Mouse (Mus musculus) kidney, postnatal 0 days (tissue): ENCODE data around the gene Igf2r. TPM values are rescaled to one million over a fixed set of nuclear protein-coding genes. Genes with fewer than 3 reads are reported as not detected.
"Not testable (repeated sequence)": the region's sequence is repeated elsewhere in the genome, so short reads cannot be mapped to it uniquely, and the experiment has no call there.

ENCODE experiments used
- ATAC-seq: fragments of 200-750 bp; cut with Nextera tagmentation; replicated peaks from 2 replicates; pipeline ENCODE4 v1.8.0; 2017; ENCODE audit warnings: low read depth, moderate number of reproducible peaks, moderate TSS enrichment, moderate library complexity; ENCODE audit not compliant: low FRiP score
- DNase-seq: peaks from one replicate; pipeline ENCODE4 v3.0.0-alpha.2; 2016; ENCODE audit warnings: low spot score
- H3K27ac ChIP-seq: fragments of 300-500 bp; sonication (generic); 2 replicates; pipeline ENCODE4 v1.5.1; 2014; ENCODE audit warnings: mild to moderate bottlenecking
- H3K27me3 ChIP-seq: fragments of 300-500 bp; sonication (generic); 2 replicates; pipeline ENCODE4 v1.6.1; 2014; ENCODE audit warnings: low read length, mixed read lengths; ENCODE audit not compliant: insufficient read depth
- H3K36me3 ChIP-seq: fragments of 300-500 bp; sonication (generic); 2 replicates; pipeline ENCODE4 v1.6.1; 2014; ENCODE audit warnings: low read length, mixed read lengths; ENCODE audit not compliant: insufficient read depth
- H3K4me1 ChIP-seq: fragments of 300-500 bp; sonication (generic); replicated peaks from 2 replicates; pipeline ENCODE4 v1.6.1; 2014; ENCODE audit warnings: antibody characterized with exemption, low read length, mixed read lengths; ENCODE audit not compliant: insufficient read depth
- H3K4me2 ChIP-seq: fragments of 300-500 bp; sonication (generic); 2 replicates; pipeline ENCODE4 v1.6.1; 2014; ENCODE audit warnings: mild to moderate bottlenecking, low read length, moderate library complexity, mixed read lengths
- H3K4me3 ChIP-seq: fragments of 300-500 bp; sonication (generic); replicated peaks from 2 replicates; pipeline ENCODE4 v1.5.1; 2014; ENCODE audit warnings: low read depth, low read length
- H3K9ac ChIP-seq: fragments of 300-500 bp; sonication (generic); 2 replicates; pipeline ENCODE4 v1.6.1; 2014; ENCODE audit warnings: low read depth, low read length
- H3K9me3 ChIP-seq: fragments of 300-500 bp; sonication (generic); replicated peaks from 2 replicates; pipeline ENCODE4 v1.6.1; 2016; ENCODE audit warnings: low read length, inconsistent platforms, mixed read lengths
- CTCF ChIP-seq: IDR thresholded peaks from 2 replicates; pipeline ENCODE4 v1.5.1; 2016; ENCODE audit warnings: antibody characterized with exemption, low read depth, mild to moderate bottlenecking, moderate library complexity
- WGBS: fragments of 180-500 bp; shearing (Covaris S2); extraction: QIAGEN DNeasy Blood & Tissue Kit; methylation state at CpG from one replicate; pipeline ENCODE4 v1.1.7; 2014; 5-methylcytosine and 5-hydroxymethylcytosine counted together
- polyA plus RNA-seq: library from polyadenylated mRNA; unstranded; fragments of >200 nt; fragmentation: Nextera tagmentation; extraction: Ambion mirVana; gene quantifications from 2 replicates; pipeline ENCODE4 v1.2.1, GENCODE M21; 2015

Igf2r gene
- polyA plus RNA-seq, 1 experiment from 2014 or later: 16.1 TPM

- TF ChIP-seq CTCF: no peak
- Histone ChIP-seq H3K4me2 (no peak overlapping the region), H3K9ac (0 out of 2 replicates have a peak overlapping the region, but pooled peaks have one; percentile 1), H3K36me3 (peaks cover 54% of the 10 kb centered on the region), H3K9me3 (no peaks in the 10 kb centered on the region), H3K27me3 (no peaks in the 10 kb centered on the region), H3K4me3 (no peak overlapping the region), H3K27ac (no peak overlapping the region), H3K4me1 (no peaks in the 10 kb centered on the region)
- ATAC-seq (no peak), DNase-seq (no peak)
- 87% methylated on average over 7 of the region's 7 CpGs for WGBS
Observed at GRCm38 (mm10) chr17:12684928-12685624, 84.4 kb downstream of the Igf2r start.

GRCm38 (mm10) chr17:12684412-12684811 lies 85.1 kb downstream of the Igf2r start:
- no peak for TF ChIP-seq CTCF
- Histone ChIP-seq H3K4me1 (no peaks in the 10 kb centered on the region), H3K27me3 (no peaks in the 10 kb centered on the region), H3K4me2 (no peak overlapping the region), H3K27ac (no peak overlapping the region), H3K9ac (no peak overlapping the region), H3K9me3 (no peaks in the 10 kb centered on the region), H3K36me3 (peaks cover 48% of the 10 kb centered on the region), H3K4me3 (no peak overlapping the region)
- no peak for DNase-seq
- ATAC-seq: no peak
- 79% methylated on average over 4 of the region's 4 CpGs for WGBS

GRCm38 (mm10) chr17:12683582-12683981 lies 85.9 kb downstream of the Igf2r start:
- no peaks in the 10 kb centered on the region for H3K4me1 ChIP-seq
- ATAC-seq (no peak), DNase-seq (no peak)
- H3K27me3 ChIP-seq: no peaks in the 10 kb centered on the region
- peaks cover 39% of the 10 kb centered on the region; the same call in 1 of the 2 replicates for H3K36me3 ChIP-seq
- TF ChIP-seq CTCF: no peak
- no peak overlapping the region for H3K27ac ChIP-seq
- H3K9me3 ChIP-seq: no peaks in the 10 kb centered on the region
- no peak overlapping the region for H3K4me2 ChIP-seq
- WGBS: 91% methylated on average over 13 of the region's 13 CpGs
- no peak overlapping the region for H3K9ac ChIP-seq
- H3K4me3 ChIP-seq: no peak overlapping the region

GRCm38 (mm10) chr17:12678261-12678660 lies 91.2 kb downstream of the Igf2r start:
- Histone ChIP-seq H3K4me2 (no peak overlapping the region), H3K4me1 (no peaks in the 10 kb centered on the region), H3K27me3 (no peaks in the 10 kb centered on the region), H3K36me3 (no peaks in the 10 kb centered on the region), H3K9me3 (no peaks in the 10 kb centered on the region), H3K27ac (0 out of 2 replicates have a peak overlapping the region, but pooled peaks have one; percentile 34), H3K4me3 (no peak overlapping the region), H3K9ac (no peak overlapping the region)
- no peak for TF ChIP-seq CTCF
- DNase-seq (no peak), ATAC-seq (no peak)

- no peak for ATAC-seq
- DNase-seq: no peak
- no peak for TF ChIP-seq CTCF
- Histone ChIP-seq H3K9me3 (no peaks in the 10 kb centered on the region), H3K4me3 (no peak overlapping the region), H3K4me1 (no peaks in the 10 kb centered on the region), H3K27ac (no peak overlapping the region), H3K36me3 (no peaks in the 10 kb centered on the region), H3K27me3 (no peaks in the 10 kb centered on the region), H3K4me2 (no peak overlapping the region), H3K9ac (no peak overlapping the region)
Observed at GRCm38 (mm10) chr17:12677139-12677538, 92.3 kb downstream of the Igf2r start.

GRCm38 (mm10) chr17:12675646-12676045 lies 93.8 kb downstream of the Igf2r start, which contains the start of gene Slc22a1:
TSS of gene Slc22a1 (minus strand) at chr17:12675829.
- no peaks in the 10 kb centered on the region for H3K27me3 ChIP-seq
- H3K4me2 ChIP-seq: no peak within 1 kb of the TSS; the same call in 1 of the 2 replicates
- TF ChIP-seq CTCF: no peak
- DNase-seq (no peak), ATAC-seq (peak; percentile 52)
- no peaks in the 10 kb centered on the region for H3K4me1 ChIP-seq
- WGBS: 61% methylated on average over 7 of the region's 7 CpGs
- H3K27ac ChIP-seq: peak within 1 kb of the TSS; percentile 62; the same call in 1 of the 2 replicates
- no peak within 1 kb of the TSS for H3K4me3 ChIP-seq
- no peaks in the 10 kb centered on the region for H3K36me3 ChIP-seq
- H3K9ac ChIP-seq: no peak within 1 kb of the TSS
- no peaks in the 10 kb centered on the region for H3K9me3 ChIP-seq

GRCm38 (mm10) chr17:12674980-12675379 lies 94.5 kb downstream of the Igf2r start:
- H3K9ac ChIP-seq: not testable (repeated sequence)

More at GRCm38 (mm10) chr17:12674980-12675379, 94.5 kb downstream of the Igf2r start:
- ATAC-seq, H3K27ac ChIP-seq, H3K27me3 ChIP-seq, H3K4me2 ChIP-seq, H3K9me3 ChIP-seq, H3K36me3 ChIP-seq, H3K4me3 ChIP-seq, DNase-seq, H3K4me1 ChIP-seq: not testable (repeated sequence)
- 85% methylated on average over 7 of the region's 7 CpGs for WGBS
